Mouse (Mus musculus) stomach, embryonic 14.5 days (tissue): Measurements from ENCODE around the gene Met. TPM values are rescaled to one million over a fixed set of nuclear protein-coding genes. Genes with fewer than 3 reads are reported as not detected.

ENCODE experiments used
- ATAC-seq: fragments of 200-750 bp; cut with Nextera tagmentation; 2 replicates; pipeline ENCODE4 v1.8.0; 2017; ENCODE audit warnings: low read depth, moderate TSS enrichment; ENCODE audit not compliant: insufficient number of reproducible peaks, insufficient read depth, low FRiP score
- H3K27ac ChIP-seq: fragments of 300-500 bp; sonication (generic); 2 replicates; pipeline ENCODE4 v1.5.1; 2014; ENCODE audit warnings: mild to moderate bottlenecking, low read length, moderate library complexity, mixed read lengths
- H3K27me3 ChIP-seq: fragments of 300-500 bp; sonication (generic); 2 replicates; pipeline ENCODE4 v1.6.1; 2014; ENCODE audit warnings: low read length, control low read depth, mixed read lengths; ENCODE audit not compliant: control insufficient read depth, insufficient read depth
- H3K36me3 ChIP-seq: fragments of 300-500 bp; sonication (generic); 2 replicates; pipeline ENCODE4 v1.6.1; 2014; ENCODE audit warnings: mild to moderate bottlenecking, control low read depth, low read length, moderate library complexity, mixed read lengths; ENCODE audit not compliant: control insufficient read depth, insufficient read depth
- H3K4me1 ChIP-seq: fragments of 300-500 bp; sonication (generic); 2 replicates; pipeline ENCODE4 v1.6.1; 2014; ENCODE audit warnings: low read length, control low read depth, mixed read lengths; ENCODE audit not compliant: control insufficient read depth, insufficient read depth
- H3K4me2 ChIP-seq: fragments of 300-500 bp; sonication (generic); replicated peaks from 2 replicates; pipeline ENCODE4 v1.6.1; 2014; ENCODE audit warnings: low read depth, low read length, control low read depth
- H3K4me3 ChIP-seq: fragments of 300-500 bp; sonication (generic); 2 replicates; pipeline ENCODE4 v1.5.1; 2014; ENCODE audit warnings: low read depth, low read length, control low read depth
- H3K9ac ChIP-seq: fragments of 300-500 bp; sonication (generic); replicated peaks from 2 replicates; pipeline ENCODE4 v1.6.1; 2014; ENCODE audit warnings: low read depth, mild to moderate bottlenecking, control low read depth, low read length, moderate library complexity, mixed read lengths
- H3K9me3 ChIP-seq: fragments of 300-500 bp; sonication (generic); 2 replicates; pipeline ENCODE4 v1.6.1; 2016; ENCODE audit warnings: low read depth, low read length, control low read depth; ENCODE audit not compliant: control insufficient read depth
- WGBS: fragments of 180-500 bp; shearing (Covaris S2); extraction: QIAGEN DNeasy Blood & Tissue Kit; methylation state at CpG from one replicate; pipeline ENCODE4 v1.1.7; 2014; 5-methylcytosine and 5-hydroxymethylcytosine counted together
- polyA plus RNA-seq: library from polyadenylated mRNA; unstranded; fragments of >200 nt; fragmentation: Nextera tagmentation; extraction: Ambion mirVana; gene quantifications from 2 replicates; pipeline ENCODE4 v1.2.1, GENCODE M21; 2014

Met gene
- 15.8 and 16.4 TPM in 2 replicates for polyA plus RNA-seq

DNA sequence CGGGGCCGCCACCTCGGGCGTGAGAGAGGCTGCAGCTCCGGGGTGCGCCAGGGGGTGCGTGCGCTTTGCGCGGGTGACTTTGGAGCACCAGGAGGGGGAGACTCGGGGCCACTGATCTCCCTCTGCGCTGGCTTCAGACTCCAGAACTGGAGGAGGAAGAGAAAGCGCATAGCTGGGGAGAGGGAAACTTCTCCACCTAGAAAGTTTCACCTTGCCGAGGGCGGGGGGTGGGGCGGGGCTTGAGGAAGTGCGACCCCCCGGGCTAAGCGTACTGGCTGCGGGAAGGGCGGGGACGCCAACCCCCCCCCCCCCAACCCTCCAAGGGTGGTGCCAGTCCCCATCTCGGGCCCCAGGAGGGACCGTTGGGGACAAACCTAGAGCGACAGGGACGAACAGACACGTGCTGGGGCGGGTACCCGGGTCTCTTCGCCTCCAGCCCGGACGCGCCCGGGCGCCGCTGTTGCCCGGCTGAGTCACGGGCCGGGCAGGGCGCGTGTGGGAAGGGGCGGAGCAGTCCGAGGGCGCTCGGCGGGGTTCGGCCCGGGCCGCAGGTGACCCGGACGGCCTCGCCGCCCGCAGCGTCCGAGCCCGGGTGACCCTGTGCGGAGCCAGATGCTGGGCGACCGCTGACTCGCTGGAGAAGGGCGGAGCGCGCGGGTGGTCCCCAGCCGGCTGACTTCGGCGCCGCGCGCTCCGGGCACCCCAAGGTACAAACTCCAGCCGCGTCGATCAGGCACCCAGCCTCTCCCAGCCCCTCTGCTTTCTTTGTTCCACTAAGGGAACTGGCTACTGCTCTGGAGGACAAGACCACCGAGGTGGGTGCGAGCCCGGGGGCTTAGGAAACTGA, at the start of gene Met:
Gene Met (plus strand): TSS at position 367 of the 847 bp plus-strand sequence.
- ATAC-seq, result peak; percentile 93

GRCm38 (mm10) chr6:17418226-17418625, 45.4 kb upstream of the Met start:
- Histone ChIP-seq H3K27ac (no peak overlapping the region), H3K4me1 (no peaks in the 10 kb centered on the region), H3K4me3 (no peak overlapping the region), H3K9ac (no peak overlapping the region), H3K36me3 (no peaks in the 10 kb centered on the region), H3K27me3 (no peaks in the 10 kb centered on the region), H3K9me3 (no peaks in the 10 kb centered on the region), H3K4me2 (no peak overlapping the region)
- no peak for ATAC-seq
- 82% methylated on average over 7 of the region's 7 CpGs for WGBS

More for the DNA sequence above, at the start of gene Met:
- Histone ChIP-seq H3K27ac (peak within 1 kb of the TSS; percentile 48; the same call in 1 of the 2 replicates), H3K27me3 (0 out of 2 replicates have a peak, but pooled peaks cover 3% of the 10 kb centered on the region), H3K36me3 (no peaks in the 10 kb centered on the region), H3K4me1 (0 out of 2 replicates have a peak, but pooled peaks cover 3% of the 10 kb centered on the region), H3K9ac (peak within 1 kb of the TSS; percentile 60), H3K4me3 (peak within 1 kb of the TSS; percentile 53), H3K9me3 (no peaks in the 10 kb centered on the region), H3K4me2 (peak within 1 kb of the TSS; percentile 94)
- under 1% methylated on average over 70 of the region's 78 CpGs for WGBS

- WGBS, result 88% methylated on average over 1 of the region's 1 CpGs
- Histone ChIP-seq H3K27me3 (no peaks in the 10 kb centered on the region), H3K36me3 (no peaks in the 10 kb centered on the region), H3K9ac (no peak overlapping the region), H3K4me2 (no peak overlapping the region), H3K4me3 (no peak overlapping the region), H3K27ac (no peak overlapping the region), H3K9me3 (no peaks in the 10 kb centered on the region), H3K4me1 (no peaks in the 10 kb centered on the region)
- ATAC-seq, result no peak
Observed at GRCm38 (mm10) chr6:17422432-17422831, 41.2 kb upstream of the Met start.

DNA sequence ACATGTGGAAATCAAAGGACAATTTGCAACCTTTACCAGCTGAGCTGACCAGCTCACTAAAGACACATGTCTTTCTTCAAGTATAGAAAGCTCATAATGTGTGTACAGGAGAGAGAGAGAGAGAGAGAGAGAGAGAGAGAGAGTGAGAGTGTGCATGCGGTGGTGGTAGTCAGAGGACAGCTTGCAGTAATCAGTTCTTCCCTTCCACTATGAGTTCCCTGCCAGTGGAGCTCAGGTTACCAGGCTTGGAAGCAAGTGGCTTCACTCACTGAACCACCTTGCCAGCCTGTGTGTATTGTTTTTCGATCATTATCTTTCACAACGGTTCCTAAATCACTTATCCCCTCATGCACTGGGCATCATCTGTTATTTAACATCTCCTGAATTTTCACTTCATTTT, 34.6 kb upstream of the Met start:
- ATAC-seq, result no peak
- Histone ChIP-seq H3K27me3 (no peaks in the 10 kb centered on the region), H3K4me1 (no peaks in the 10 kb centered on the region), H3K9me3 (no peaks in the 10 kb centered on the region), H3K9ac (no peak overlapping the region), H3K4me3 (no peak overlapping the region), H3K4me2 (no peak overlapping the region), H3K36me3 (no peaks in the 10 kb centered on the region), H3K27ac (no peak overlapping the region)
- 55% methylated on average over 3 of the region's 3 CpGs for WGBS

DNA sequence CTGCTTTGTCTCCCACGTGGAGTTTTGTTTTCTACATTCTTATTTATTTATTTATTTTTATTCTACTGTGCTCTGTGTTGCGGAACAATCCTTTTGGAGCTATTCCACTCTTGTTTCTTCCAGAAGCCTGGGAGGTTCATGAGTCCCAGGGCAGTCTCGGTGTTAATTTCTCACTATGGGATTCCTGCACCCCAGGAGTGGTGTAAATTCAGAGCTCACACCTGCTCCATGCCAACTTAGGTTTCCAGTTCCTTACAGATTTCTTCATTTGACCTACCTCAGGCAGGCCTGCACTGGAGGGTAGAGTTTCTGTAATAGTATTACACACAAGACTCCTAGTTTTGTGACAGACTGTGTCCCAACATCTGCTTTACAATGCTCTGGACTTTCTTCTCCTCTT, 34.0 kb upstream of the Met start:
- WGBS, result 80% methylated on average over 3 of the region's 3 CpGs
- no peak overlapping the region for H3K4me3 ChIP-seq
- H3K4me1 ChIP-seq, result no peaks in the 10 kb centered on the region
- no peak overlapping the region for H3K9ac ChIP-seq
- no peak for ATAC-seq
- no peaks in the 10 kb centered on the region for H3K36me3 ChIP-seq
- no peaks in the 10 kb centered on the region for H3K27me3 ChIP-seq
- no peaks in the 10 kb centered on the region for H3K9me3 ChIP-seq
- no peak overlapping the region for H3K4me2 ChIP-seq
- no peak overlapping the region for H3K27ac ChIP-seq

DNA sequence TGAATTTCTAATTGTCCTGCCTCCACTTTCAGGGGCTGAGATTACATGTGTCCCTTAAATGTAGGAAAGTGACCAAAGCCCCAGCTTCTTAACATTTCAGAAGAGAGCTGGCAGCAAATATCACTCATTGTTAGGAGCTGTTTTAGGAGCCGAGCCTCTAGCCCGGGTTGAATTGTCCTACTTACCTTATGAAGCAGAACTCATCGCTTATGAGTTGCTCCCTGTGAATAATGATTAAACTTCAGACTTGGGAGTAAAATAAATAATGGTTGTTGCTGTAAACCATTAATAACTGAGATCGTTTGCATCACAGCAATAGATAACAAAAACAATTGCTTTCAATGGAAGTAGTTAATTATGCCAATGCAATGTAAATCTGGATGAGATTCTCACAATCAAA, 20.3 kb upstream of the Met start:
- WGBS, result 86% methylated on average over 4 of the region's 4 CpGs
- Histone ChIP-seq H3K27ac (no peak overlapping the region), H3K4me3 (no peak overlapping the region), H3K36me3 (no peaks in the 10 kb centered on the region), H3K27me3 (no peaks in the 10 kb centered on the region), H3K9ac (no peak overlapping the region), H3K4me2 (no peak overlapping the region), H3K4me1 (no peaks in the 10 kb centered on the region), H3K9me3 (no peaks in the 10 kb centered on the region)
- ATAC-seq, result no peak

GRCm38 (mm10) chr6:17451305-17451704, 12.3 kb upstream of the Met start:
- Histone ChIP-seq H3K4me1 (no peaks in the 10 kb centered on the region), H3K4me3 (no peak overlapping the region), H3K27me3 (no peaks in the 10 kb centered on the region), H3K4me2 (no peak overlapping the region), H3K36me3 (no peaks in the 10 kb centered on the region), H3K9ac (no peak overlapping the region), H3K27ac (no peak overlapping the region), H3K9me3 (no peaks in the 10 kb centered on the region)
- ATAC-seq, result no peak
- 27% methylated on average over 5 of the region's 5 CpGs for WGBS

- Histone ChIP-seq H3K27me3 (no peaks in the 10 kb centered on the region), H3K9ac (no peak overlapping the region), H3K4me2 (no peak overlapping the region), H3K36me3 (no peaks in the 10 kb centered on the region), H3K4me1 (no peaks in the 10 kb centered on the region), H3K27ac (no peak overlapping the region), H3K4me3 (no peak overlapping the region), H3K9me3 (no peaks in the 10 kb centered on the region)
- 93% methylated on average over 1 of the region's 1 CpGs for WGBS
- ATAC-seq, result no peak
Observed at GRCm38 (mm10) chr6:17455116-17455515, 8.5 kb upstream of the Met start.
